Mouse (Mus musculus): ENCODE measurements at regions not wholly inside any gene's neighbourhood (a gene's known extent, or its start where the extent isn't known, plus 50 kb on each side); places are given as distances from the start of the nearest gene placed in this dataset.
"Not testable (repeated sequence)": the region's sequence is repeated elsewhere in the genome, so short reads cannot be mapped to it uniquely, and the experiment has no call there.

DNA sequence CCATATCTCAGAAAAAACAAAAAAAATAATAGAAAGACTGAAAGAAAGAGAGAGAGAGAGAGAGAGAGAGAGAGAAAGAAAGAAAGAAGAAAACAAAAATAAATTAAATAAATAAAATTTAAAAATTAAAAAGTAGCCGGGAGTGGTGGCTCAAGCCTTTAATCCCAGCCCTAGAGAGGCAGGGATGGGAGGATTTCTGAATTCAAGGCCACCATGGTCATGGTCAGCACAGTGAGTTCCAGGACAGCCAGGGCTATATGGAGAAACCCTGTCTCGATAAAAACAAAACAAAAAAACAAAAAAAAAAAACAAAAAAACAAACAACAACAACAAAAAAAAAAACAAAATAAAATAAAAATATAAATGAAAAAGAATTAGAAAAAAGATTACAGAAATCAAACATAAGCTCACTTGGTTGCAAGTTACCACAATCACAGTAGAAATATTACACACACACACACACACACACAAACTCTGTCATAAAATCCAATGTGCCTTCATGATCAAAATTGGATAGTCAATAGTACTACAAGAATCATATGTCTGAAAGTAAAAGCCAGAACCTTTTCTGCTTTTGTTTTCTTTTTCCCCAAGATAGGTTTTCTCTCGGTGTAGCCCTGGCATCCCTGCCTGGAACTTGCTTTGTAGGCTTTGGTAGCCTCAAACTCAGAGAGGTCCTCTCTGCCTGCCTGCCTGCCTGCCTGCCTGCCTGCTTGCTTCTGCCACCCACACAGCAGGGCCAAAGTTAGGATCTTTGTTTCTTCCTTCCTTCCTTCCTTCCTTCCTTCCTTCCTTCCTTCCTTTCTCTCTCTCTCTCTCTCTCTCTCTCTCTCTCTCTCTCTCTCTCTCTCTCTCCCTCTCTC lies 476.1 kb upstream of the Olfr161 start:
- in situ Hi-C loops (cut with MboI, MseI), result not testable (repeated sequence)

DNA sequence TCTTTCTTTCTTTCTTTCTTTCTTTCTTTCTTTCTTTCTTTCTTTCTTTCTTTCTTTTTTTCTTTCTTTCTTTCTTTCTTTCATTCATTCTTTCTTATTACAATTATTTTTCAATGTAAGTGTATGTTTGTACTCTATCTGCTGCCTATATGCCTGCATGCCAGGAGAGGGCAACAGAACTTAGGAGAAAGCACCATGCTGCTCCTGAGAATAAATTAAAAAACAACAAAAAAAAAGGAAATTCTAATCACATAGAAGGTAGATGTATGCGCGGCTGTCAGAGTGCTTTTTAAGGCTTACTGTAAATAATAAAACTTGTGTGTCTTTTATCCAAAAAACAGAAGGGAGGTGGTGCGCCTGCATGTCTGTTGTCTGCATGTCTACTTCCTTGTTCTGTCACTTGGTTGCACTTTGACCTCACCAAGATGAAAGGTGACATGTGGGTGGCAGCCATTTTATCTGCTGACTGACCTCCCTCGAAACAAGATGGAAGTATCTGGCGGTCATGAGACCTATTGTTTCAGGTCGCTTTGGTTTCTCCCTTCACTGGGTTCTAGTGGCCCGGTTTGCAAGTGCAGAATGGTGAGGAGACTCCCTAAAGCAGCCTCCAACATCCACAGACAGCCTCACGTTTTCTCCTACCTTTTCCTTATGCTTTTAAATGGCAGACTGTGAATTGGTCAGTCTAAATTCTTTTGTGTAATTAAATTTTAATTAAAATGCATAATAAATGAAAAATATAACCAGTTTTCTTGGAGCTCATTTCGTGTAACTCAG lies 475.3 kb upstream of the Olfr161 start:
- in situ Hi-C loops (cut with MboI, MseI), result not testable (repeated sequence)

DNA sequence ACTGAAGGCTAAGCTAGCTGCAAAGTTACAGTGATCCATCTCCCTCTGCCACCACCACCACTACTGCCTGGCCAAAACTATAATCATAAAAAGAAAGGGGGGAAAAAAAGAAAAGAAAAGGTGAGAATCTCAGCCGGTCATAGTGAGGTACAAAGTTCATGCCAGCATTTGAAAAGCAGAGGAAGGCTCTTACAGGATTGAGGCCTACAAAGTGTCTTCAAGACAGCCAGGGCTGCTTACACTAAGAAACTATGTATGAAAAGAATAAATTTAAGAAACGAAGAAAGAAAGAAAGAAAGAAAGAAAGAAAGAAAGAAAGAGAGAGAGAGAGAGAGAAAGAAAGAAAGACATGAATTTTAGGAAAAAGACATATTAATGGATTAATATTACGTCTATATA lies 474.7 kb upstream of the Olfr161 start:
- in situ Hi-C loops (cut with MboI, MseI), result not testable (repeated sequence)

DNA sequence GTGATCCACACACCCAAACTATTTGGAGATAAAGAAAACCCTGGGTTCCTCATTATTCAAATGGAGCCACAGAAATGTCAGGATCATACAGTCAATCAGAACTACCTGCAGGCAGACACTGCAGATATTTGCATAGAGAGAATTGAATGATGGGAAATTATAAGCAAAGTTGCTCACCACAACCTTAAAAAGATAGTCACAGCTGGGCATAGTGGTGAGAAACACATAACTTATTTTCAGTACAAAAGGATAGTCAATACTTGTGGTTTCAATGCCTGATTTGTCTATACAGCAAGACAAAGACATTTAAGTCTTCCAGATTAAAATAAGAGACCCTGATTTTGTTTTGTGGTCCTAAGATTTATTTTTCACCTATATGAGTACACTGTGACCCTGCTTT lies 469.6 kb upstream of the Olfr161 start:
- in situ Hi-C loops (cut with MboI, MseI), result not testable (repeated sequence)

DNA sequence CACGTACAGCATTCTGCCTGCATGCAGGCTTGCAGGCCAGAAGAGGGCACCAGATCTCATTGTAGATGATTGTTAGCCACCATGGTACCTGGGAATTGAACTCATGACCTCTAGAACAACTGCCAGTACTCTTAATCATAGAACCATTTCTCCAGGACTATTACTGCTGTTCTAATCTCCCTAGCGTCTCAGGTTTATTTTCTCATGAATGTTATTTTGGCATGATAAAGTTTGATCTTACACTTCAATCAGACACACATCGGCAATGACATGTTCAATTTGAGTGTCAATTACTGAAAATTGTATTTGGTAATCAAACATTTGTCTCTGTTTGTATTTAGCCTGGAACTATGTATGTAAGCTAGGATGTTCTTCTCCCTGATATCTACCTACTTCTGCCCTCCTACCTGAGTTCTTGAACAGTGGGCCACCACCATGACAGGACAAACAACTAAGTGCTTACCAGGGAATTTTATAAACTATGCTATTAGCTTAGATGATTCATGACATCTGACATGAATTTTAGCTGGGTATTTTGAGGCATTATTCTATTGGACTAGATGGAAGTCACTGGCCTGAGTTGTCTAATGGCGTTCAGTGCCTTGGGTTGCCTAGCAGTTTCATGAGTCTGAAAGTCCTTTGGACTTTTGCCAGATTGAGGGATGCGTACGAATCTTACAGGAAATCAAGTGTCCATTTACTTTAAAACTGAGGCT lies 468.5 kb upstream of the Olfr161 start:
- in situ Hi-C loops (cut with MboI, MseI), result not testable (repeated sequence)

DNA sequence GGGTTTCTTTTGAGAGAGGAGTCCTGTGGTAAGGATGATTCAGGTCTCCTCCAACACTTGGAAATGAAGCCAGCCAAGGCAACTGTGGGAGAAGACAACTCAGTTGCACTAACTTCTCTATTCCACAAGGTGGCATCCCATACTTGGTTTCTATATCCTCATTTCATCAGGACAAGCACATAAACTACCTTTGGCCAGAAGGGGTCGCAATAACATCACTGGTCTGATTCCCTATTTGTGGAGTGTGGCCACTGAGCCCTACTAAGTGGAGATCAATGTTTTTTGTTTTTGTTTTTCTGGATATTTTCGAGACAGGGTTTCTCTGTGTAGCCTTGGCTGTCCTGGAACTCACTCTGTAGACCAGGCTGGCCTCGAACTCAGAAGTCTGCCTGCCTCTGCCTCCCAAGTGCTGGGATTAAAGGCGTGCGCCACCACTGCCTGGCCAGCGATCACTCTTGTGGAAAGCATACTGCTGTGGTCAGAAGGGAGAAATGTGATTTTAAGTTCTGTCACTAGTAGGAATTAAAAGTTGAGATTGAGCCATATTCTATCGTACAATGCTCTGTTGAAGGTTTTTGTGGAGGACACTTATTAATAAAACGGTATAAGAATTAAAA lies 467.9 kb upstream of the Olfr161 start:
- in situ Hi-C loops (cut with MboI, MseI), result not testable (repeated sequence)

DNA sequence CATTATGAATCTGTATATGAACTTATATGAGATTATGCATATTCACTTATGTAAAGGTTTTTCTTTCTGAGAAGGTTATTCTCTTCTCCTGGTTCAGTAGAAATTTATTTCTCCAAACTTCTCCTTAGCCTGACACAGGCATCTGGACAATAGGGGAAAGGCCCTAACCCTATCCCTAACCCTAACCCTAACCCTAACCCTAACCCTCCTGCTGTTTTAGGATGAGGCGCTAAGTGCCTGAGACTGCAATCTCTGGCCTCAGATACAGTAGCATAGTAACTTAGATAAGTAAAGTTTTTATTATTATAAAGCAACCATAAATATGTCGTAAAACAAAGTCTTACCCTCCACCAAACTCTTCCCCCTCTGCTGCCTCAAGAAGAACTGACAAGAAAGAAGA lies 463.5 kb upstream of the Olfr161 start:
- in situ Hi-C loops (cut with MboI, MseI), result loop anchor here (5.0 to 25.0 kb wide), 3 partner anchors 135 to 380 kb away; no protein-coding TSS in a partner anchor
